Mouse (Mus musculus): ENCODE results near the gene Efhd1.

Gene Efhd1

DNA sequence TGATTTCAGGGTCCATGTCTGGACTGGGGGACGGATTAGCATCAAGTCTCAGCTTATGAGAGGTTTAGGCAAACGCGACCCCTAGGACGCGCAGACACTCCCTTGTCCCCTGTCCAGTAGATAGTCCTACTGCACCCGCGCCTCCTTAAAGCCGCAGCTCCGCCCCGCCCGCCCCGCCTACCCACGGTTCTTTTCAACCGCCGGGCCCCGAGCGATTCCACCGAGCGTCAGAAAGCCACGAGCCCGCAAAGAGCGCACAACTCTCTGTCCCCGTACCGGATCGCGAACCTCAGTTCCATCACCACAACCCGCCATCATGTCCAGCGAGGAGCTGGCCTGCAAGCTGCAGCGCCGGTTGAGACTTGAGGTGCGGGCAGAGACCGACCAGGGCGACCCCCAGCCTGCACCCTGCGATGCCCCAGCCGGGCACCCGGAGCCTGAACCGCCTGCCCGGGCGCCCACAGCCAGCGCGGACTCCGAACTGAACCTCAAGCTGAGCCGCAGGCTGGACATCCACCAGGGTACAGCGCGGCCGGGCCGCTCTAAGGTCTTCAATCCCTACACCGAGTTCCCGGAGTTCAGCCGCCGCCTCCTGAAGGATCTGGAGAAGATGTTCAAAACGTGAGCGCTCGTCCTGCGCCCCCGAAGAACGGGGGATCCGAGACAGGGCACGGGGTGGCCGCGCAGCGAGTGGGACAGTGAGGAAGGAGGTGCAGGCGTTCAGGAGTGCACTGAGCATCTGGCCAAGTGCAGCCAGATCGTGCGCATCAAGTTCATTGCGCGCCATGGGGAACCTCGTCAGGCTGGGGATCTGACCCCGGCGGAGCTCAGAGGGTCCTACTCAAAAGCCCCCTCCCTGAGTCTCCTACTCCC lies at the start of gene Efhd1:
Efhd1 (plus strand) TSS at position 230 of the 873 bp plus-strand sequence.
- TF ChIP-seq GATA4 (IDR thresholded peaks at IDR 0.05; ENCODE audit: insufficient replicate concordance, low read length), result no peak

DNA sequence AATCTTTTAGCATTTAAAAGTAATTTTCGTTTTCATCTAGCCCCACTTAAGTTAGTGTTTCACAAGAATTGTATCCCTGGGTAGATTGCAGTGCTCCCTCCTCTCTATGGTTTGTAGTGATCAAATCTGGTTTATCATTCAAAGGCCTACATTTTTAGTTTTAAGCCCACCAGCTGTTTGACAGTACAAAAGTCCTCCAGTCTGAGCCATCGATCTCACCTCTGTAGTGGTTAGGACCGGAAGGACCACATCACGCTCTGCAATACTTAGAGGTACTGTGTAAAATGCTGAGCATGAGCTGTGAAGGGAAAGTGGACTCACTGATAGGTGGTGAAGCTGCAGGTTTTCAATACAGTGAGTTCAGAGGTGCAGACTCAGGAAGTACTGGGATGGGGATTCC lies 49.4 kb upstream of the Efhd1 start:
- TF ChIP-seq GATA4 (IDR thresholded peaks at IDR 0.05; ENCODE audit: insufficient replicate concordance, low read length), result no peak

DNA sequence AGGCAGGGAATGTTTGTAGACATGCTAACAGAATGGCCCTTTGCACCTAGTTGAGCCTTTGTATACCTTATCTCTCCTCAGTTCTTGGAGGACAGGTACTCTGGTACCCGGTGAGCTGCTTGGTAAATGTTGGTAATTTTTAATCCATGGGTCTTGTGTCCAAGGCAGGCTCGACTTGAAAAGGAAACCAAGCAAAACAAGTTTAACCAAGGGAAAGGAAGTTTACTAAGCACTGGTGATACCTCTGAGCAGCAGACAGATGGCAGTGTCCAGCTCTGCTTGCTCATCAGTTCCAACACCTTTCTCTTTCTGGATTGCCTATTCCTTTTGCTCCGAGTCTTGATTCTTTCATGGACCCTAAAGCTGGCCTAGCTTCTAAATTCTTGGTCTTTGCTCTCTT lies 46.2 kb upstream of the Efhd1 start:
- no peak for TF ChIP-seq GATA4 (IDR thresholded peaks at IDR 0.05; ENCODE audit: insufficient replicate concordance, low read length)

DNA sequence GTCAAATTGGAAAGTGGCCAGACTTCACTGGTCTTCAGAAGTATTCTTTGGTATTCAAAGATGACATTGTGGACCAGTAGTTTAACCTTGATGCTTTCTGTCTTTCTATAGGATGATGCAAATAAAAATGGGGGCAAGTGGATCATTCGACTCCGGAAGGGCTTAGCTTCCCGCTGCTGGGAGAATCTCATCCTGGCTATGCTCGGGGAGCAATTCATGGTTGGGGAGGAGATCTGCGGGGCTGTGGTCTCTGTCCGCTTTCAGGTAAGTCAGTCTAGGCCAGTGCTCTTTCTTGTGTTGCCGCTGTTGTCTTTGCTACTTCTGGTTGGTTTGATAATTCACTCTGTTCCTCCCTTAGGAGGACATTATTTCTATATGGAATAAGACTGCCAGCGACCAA lies 38.4 kb upstream of the Efhd1 start:
- no peak for TF ChIP-seq GATA4 (IDR thresholded peaks at IDR 0.05; ENCODE audit: insufficient replicate concordance, low read length)

DNA sequence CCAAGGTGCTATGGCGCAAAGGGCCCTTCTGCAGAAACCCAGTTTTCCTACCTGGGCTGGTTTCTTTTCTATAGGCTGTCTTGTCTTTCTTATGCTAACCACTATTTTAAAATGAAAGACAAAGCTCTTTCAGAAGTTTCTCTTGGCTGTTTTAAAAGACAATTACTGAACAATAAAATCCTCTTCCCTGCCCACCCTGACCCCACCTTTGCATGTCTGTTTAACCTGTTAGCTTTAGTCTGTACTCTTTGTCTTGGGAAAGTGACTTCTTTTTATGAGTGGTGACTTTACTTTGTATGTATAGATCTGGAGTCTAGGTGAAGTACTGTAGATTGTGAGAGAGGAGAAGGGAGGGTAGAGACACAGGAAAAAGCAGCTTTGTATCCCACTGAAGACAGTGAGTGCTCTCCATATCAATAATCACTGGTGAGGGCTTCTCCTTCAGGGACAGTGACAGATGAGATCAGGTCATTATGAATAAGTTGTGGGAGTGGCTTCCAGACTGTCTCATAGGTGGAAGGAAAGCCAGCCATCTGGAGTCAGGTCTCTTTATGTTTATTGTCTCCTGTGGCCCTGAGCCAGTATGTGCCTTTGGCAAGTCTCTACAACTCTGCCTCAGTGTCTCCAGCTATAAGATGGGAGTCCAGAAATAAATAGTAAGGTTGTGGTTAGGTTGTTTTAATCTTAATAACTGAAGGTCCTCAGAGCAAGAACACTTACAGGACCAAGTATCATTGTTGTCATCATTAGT lies 37.6 kb upstream of the Efhd1 start:
- TF ChIP-seq GATA4 (IDR thresholded peaks at IDR 0.05; ENCODE audit: insufficient replicate concordance, low read length), result no peak

DNA sequence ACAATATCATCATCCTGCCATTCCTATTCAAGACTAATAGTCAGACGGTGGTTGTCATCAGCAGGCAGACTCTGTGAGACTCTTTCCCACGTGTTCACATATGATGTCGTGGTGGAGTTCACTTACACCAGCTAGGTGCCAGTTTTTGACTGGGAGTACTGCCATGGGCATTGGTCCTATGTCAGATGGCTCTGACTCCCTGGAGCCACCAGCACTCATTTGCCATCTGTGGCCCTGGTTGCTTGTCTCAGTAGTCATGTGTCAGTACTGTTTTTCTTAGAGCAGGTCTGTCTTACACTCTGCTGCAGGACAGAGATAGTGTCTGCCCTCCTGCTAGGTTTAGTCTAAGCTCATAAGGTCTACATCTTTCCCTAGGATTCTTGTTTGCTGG lies 37.0 kb upstream of the Efhd1 start:
- TF ChIP-seq GATA4 (IDR thresholded peaks at IDR 0.05; ENCODE audit: insufficient replicate concordance, low read length), result no peak

DNA sequence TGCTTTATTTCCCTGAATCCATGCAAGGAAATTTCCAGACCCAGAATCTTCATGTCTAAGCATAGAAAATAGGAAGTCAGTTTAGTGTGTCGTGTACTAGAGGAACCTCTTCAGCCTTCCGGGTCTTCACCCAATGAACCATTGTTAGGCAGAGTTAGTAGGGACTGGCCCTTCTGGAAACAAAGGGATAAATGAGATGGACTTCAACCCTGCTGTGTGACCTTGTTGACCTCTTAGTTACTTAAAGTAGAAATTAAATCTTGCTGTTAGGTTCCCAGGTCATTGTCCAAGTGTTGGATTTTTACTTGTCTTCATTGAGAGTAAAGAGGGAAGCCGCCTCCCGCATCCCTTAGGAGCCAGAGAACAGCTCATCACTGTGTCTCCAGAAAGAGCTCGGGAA lies 33.6 kb upstream of the Efhd1 start:
- no peak for TF ChIP-seq GATA4 (IDR thresholded peaks at IDR 0.05; ENCODE audit: insufficient replicate concordance, low read length)

DNA sequence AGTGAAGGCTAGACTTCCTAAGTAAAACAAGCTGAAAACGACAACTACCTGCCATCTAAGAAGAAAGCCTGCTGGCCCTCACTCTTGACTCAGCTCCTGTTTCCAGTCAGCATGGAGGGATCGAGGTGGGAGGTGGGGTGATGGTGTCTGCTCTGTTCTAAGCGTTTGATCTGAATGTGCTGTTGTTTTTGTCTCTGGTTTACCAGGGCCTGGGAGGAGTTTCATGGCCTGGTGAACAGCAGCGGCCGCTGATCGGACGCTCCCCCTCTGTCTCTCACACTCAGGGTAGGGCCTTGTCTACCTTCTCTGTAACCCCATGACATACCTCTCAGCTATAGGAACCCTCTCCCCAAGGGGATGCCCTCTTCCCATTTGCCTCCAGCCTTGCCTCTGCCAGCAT lies 32.0 kb upstream of the Efhd1 start:
- no peak for TF ChIP-seq GATA4 (IDR thresholded peaks at IDR 0.05; ENCODE audit: insufficient replicate concordance, low read length)

DNA sequence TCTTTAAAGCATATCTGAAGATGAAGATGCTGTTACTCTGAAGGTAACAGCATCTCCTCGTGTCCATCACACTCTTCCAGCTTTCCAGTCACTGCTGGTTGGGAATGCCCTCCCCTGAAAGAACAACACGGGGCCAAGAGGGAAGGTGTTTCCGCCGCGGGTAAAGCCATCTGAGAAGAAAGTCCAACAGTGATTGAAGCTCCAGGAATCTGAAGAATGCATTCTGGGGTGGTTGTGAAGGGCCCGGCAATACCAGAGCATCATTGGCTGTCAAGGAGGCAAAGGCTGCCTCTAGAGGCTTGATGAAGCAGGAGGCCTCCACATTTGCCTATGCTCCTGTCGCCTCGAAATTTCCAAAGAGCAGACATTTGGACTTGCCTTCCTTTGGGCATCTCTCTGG lies 25.1 kb upstream of the Efhd1 start:
- no peak for TF ChIP-seq GATA4 (IDR thresholded peaks at IDR 0.05; ENCODE audit: insufficient replicate concordance, low read length)

DNA sequence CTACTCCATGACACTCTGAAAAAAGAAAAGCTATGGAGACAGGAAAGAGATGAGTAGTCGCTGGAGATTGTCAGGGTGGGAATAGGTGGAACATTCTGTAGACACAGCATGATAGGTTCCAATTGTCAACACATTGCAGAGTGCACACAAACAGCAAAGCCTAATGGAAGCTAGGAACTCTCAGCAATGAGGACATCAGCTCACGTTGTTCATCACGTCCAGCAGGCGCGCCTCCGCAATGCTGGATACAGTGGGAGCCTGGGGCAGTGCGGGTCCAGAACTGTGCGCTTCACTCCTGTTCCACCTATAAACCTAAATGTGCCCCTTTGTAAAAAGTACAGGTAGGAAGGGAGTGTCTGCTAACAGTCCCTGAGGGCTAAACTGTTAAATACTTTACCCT lies 21.1 kb upstream of the Efhd1 start:
- TF ChIP-seq GATA4 (IDR thresholded peaks at IDR 0.05; ENCODE audit: insufficient replicate concordance, low read length), result no peak

DNA sequence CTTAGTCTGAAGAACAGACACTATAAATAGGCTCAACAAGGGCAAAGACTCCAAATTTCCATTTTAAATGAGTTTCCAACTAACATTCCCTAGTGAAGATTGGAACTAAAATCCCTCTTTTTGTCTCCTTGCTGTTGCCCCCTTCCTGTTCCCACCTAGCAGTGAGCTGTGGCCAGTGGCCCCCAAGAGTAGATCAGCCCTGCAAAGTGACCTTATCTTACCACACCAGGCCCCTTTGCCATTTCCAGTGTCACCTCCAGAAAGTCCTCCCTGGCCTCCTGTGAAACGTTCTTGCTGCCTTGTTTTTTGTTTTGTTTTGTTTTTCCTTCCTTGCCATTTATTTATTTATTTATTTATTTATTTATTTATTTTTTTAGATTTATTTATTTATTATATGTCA lies 18.7 kb upstream of the Efhd1 start:
- no peak for TF ChIP-seq GATA4 (IDR thresholded peaks at IDR 0.05; ENCODE audit: insufficient replicate concordance, low read length)

DNA sequence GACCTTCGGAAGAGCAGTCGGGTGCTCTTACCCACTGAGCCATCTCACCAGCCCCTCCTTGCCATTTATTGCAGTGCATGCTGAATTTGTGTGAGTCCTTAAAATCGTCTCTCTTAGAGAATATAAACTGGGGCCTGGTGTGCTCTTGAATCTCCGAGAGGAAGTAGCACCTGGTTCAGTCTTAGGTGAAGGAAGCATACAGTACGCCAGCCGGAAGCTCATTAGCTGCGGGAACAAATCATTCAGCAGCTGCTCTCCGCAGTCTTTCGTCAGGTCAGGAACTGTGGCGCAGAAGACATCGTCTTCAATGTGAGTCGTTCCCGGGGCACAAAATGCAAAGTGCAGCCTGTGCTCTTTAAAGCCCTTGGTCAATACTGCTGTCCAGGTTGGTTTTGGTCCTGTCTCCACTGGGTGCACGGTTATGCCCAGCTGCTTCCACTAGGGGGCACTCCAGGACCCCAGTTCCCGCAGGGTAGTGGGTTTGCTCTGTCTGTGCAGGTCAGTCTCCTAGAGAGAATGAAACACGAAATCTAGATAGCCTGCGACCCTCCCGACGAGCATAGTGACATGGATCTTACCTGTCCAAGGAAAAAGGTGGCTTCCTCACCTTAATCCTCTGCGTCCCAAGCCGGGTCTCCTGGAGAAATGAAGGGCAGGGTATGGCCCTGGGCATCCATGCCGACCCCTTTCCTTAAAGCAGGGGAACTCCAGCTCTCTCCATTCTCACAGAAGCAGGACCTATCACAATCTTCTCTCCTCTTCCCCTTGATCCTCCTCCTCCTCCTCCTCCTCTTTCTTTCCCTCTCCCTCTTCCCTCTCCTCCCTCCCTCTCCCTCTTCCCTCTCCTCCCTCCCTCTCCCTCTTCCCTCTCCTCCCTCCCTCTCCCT lies 18.0 kb upstream of the Efhd1 start:
- TF ChIP-seq GATA4 (IDR thresholded peaks at IDR 0.05; ENCODE audit: insufficient replicate concordance, low read length), result no peak

DNA sequence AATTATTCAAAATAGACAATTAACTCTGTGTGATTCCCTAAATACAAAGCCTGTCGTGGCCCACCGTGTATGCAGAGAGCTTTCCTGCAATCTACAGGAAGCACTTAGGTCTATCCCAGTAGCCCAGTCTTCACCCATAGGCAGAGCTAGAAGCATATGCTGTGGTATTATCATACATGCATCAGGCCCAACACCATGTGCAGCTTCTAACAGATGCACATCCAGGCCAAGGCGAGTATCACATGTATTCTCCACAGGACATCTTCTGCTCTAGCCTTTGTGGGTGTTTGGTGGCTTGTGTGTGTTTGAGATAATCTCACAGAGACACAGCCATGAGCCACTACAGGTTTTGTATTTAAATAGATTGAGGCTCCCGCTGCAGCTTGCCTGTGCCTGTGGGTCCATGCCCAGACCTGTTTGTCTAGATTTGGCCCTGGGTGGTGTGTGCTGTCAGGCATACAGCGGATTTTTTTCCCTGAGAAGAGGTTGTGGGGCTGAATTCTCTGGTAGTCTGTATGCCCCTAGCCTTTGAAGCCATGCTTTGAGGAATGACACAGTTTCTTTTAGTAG lies 12.0 kb upstream of the Efhd1 start:
- no peak for TF ChIP-seq GATA4 (IDR thresholded peaks at IDR 0.05; ENCODE audit: insufficient replicate concordance, low read length)

DNA sequence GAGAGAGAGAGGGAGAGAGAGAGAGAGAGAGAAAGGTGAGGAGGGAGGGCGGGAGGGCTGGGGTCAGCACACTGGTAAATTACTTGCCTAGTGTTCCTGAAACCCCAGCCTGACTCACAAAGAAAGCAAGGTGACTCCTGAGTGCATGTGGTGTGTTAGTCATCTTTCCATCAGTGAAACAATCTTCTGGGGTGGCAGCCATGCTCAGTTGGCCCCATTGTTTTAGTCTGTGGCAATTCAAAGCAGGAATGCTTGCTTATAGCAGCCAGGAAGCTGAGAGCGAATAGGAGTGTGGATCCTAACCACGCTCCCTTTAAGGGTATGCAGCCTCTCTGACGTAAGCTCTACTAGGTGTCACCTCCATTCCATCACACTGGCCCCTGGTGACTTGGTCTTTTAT lies 9.0 kb upstream of the Efhd1 start:
- TF ChIP-seq GATA4 (IDR thresholded peaks at IDR 0.05; ENCODE audit: insufficient replicate concordance, low read length), result no peak

DNA sequence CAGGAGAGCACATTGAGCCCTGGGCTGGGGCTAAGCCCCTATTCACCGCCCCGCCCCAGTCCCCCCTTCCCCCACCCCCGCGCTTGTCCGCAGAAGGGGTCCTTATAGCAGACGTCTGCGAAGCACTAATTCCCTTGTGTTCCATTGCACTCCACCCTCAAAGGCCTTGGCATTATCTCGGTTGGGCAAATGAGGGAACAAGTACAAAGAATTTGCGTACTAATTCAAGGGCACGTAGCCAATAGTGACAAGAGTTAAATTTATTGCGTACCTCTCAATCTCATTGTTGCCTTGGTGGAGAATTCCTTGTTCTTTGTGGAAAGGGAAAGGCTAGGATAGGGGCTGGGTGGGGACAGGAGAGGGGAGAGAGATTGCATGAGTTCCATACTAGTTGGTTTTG lies 6.5 kb upstream of the Efhd1 start:
- TF ChIP-seq GATA4 (IDR thresholded peaks at IDR 0.05; ENCODE audit: insufficient replicate concordance, low read length), result no peak

Data from liver, adult (tissue).